Mouse (Mus musculus) C2C12 (cell line): ENCODE measurements at regions not wholly inside any gene's neighbourhood (a gene's known extent, or its start where the extent isn't known, plus 50 kb on each side); places are given as distances from the start of the nearest gene placed in this dataset.
A peak's percentile ranks its signal among the peaks of the same experiment; 100 is the strongest.

Experiments
- H3K27me3 ChIP-seq: one replicate; pipeline ENCODE4 v1.6.1; 2011; ENCODE audit not compliant: control insufficient read depth, insufficient read depth, insufficient read length
- H3K36me3 ChIP-seq: one replicate; pipeline ENCODE4 v1.6.1; 2011; ENCODE audit not compliant: control insufficient read depth, insufficient read depth
- H3K4me3 ChIP-seq: one replicate; pipeline ENCODE4 v1.5.1; 2011; ENCODE audit warnings: mild to moderate bottlenecking, control low read depth; ENCODE audit not compliant: poor library complexity, insufficient read depth, severe bottlenecking
- H3K79me2 ChIP-seq: one replicate; pipeline ENCODE4 v1.6.1; 2011; ENCODE audit not compliant: control insufficient read depth, insufficient read depth
- H3K79me3 ChIP-seq: one replicate; pipeline ENCODE4 v1.6.1; 2011; ENCODE audit warnings: low read depth, control low read depth
- H3ac ChIP-seq: one replicate; pipeline ENCODE3; 2011; ENCODE audit warnings: low read depth; ENCODE audit not compliant: control insufficient read depth, insufficient read length
- CEBPB ChIP-seq: IDR thresholded peaks from one replicate; pipeline ENCODE4 v1.6.1; 2011; ENCODE audit warnings: low read depth, mild to moderate bottlenecking, control low read depth, moderate library complexity
- CTCF ChIP-seq: IDR thresholded peaks from one replicate; pipeline ENCODE4 v1.5.1; 2011; ENCODE audit not compliant: control insufficient read depth, insufficient read depth, insufficient read length
- FOSL1 ChIP-seq: IDR thresholded peaks from one replicate; pipeline ENCODE4 v1.8.0; 2011; ENCODE audit warnings: mild to moderate bottlenecking, low read length; ENCODE audit not compliant: poor library complexity, insufficient read depth, severe bottlenecking
- MAX ChIP-seq: IDR thresholded peaks from one replicate; pipeline ENCODE4 v1.6.1; 2011; ENCODE audit warnings: mild to moderate bottlenecking, control low read depth
- MYOD1 ChIP-seq: IDR thresholded peaks from one replicate; pipeline ENCODE4 v1.6.1; 2011; ENCODE audit warnings: low read depth; ENCODE audit not compliant: control insufficient read depth, insufficient read length
- MYOG ChIP-seq: IDR thresholded peaks from one replicate; pipeline ENCODE4 v1.6.1; 2011; ENCODE audit not compliant: control insufficient read depth, insufficient read length; ENCODE audit errors: extremely low read depth
- USF1 ChIP-seq: IDR thresholded peaks from one replicate; pipeline ENCODE4 v1.6.1; 2011; ENCODE audit warnings: low read depth, mild to moderate bottlenecking, control low read depth, moderate library complexity

- H3K36me3 ChIP-seq: no peaks in the 10 kb centered on the region
- no peak overlapping the region for H3K4me3 ChIP-seq
- H3K79me3 ChIP-seq: no peaks in the 10 kb centered on the region
- TF ChIP-seq CTCF (no peak), USF1 (no peak), MYOG (no peak), MAX (no peak), MYOD1 (no peak), CEBPB (no peak), FOSL1 (no peak)
- H3ac ChIP-seq: no peak overlapping the region
- no peaks in the 10 kb centered on the region for H3K27me3 ChIP-seq
- no peaks in the 10 kb centered on the region for H3K79me2 ChIP-seq
These were observed 352.6 kb upstream of the Slitrk1 start for GRCm38 (mm10) chr14:109266521-109266920.

- Histone ChIP-seq H3K4me3 (no peak overlapping the region), H3K27me3 (no peaks in the 10 kb centered on the region), H3K79me2 (no peaks in the 10 kb centered on the region), H3K79me3 (no peaks in the 10 kb centered on the region), H3K36me3 (no peaks in the 10 kb centered on the region), H3ac (no peak overlapping the region)
- TF ChIP-seq MYOG: no peak
- TF ChIP-seq MAX: no peak
- no peak for TF ChIP-seq CTCF
- TF ChIP-seq FOSL1: no peak
- no peak for TF ChIP-seq CEBPB
- no peak for TF ChIP-seq MYOD1
- no peak for TF ChIP-seq USF1
These were observed 348.0 kb upstream of the Slitrk1 start for GRCm38 (mm10) chr14:109261990-109262389.

DNA sequence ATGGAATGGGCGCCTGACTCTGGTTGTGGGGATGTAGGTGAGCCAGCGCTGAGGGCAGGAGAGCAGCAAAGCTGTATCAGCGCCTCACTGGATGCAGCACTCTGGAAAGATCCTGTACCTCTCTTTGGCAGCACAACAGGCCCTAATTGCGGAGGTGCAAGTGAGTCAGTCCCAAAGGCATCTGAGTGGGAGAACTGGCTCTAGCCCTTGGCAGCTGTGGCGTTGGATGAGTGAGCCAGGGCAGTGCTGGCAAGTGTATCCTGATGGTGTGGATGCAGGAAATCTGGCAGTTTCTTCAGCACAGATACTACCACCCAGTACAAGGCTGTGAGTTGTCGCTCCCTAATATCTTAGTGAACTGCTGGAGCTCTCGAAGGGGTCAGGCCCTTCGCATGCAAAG is 300.9 kb upstream of the Slitrk1 start:
- Histone ChIP-seq H3K27me3 (no peaks in the 10 kb centered on the region), H3ac (no peak overlapping the region), H3K79me3 (no peaks in the 10 kb centered on the region), H3K79me2 (no peaks in the 10 kb centered on the region), H3K4me3 (no peak overlapping the region), H3K36me3 (no peaks in the 10 kb centered on the region)
- no peak for TF ChIP-seq MAX
- peak; percentile 69 for TF ChIP-seq MYOD1

- Histone ChIP-seq H3K36me3 (no peaks in the 10 kb centered on the region), H3ac (no peak overlapping the region), H3K27me3 (no peaks in the 10 kb centered on the region), H3K4me3 (no peak overlapping the region), H3K79me3 (no peaks in the 10 kb centered on the region), H3K79me2 (no peaks in the 10 kb centered on the region)
- TF ChIP-seq MAX: no peak
- TF ChIP-seq FOSL1: no peak
- no peak for TF ChIP-seq CTCF
- no peak for TF ChIP-seq CEBPB
- no peak for TF ChIP-seq USF1
- no peak for TF ChIP-seq MYOG
- TF ChIP-seq MYOD1: no peak
These were observed 266.1 kb upstream of the Slitrk1 start for GRCm38 (mm10) chr14:109180029-109180585.

DNA sequence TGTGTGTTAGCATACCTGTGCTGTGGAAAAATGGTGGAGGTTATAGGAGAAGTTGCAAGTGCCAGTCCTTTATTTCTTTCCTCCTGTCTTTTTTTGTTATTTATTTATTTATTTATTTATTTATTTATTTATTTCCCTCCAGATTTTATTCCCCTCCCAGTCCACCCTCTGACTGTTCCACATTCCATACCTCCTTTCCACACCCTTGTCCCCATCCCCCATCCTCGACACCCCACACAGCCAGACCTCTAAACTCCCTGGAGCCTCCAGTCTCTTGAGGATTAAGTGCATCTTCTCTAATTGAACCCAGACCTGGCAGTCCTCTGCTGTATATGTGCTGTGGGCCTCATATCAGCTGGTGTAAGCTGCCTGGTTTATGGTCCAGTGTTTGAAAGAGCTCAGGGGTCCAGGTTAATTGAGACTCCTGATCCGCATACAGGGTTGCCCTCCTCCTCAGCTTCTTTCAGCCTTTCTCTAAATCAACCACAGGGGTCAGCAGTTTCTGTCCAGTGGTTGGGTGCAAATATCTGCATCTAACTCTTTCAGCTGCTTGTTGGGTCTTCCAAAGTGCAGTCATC is 262.7 kb upstream of the Slitrk1 start:
- Histone ChIP-seq H3K27me3 (no peaks in the 10 kb centered on the region), H3K36me3 (no peaks in the 10 kb centered on the region), H3K79me2 (no peaks in the 10 kb centered on the region), H3K79me3 (no peaks in the 10 kb centered on the region), H3K4me3 (no peak overlapping the region), H3ac (no peak overlapping the region)
- TF ChIP-seq USF1: no peak
- no peak for TF ChIP-seq CTCF
- TF ChIP-seq MYOD1: no peak
- TF ChIP-seq CEBPB: no peak
- no peak for TF ChIP-seq MYOG
- no peak for TF ChIP-seq MAX
- no peak for TF ChIP-seq FOSL1

- TF ChIP-seq FOSL1 (no peak), USF1 (no peak), CTCF (no peak), MAX (no peak), MYOG (no peak), CEBPB (no peak)
- Histone ChIP-seq H3ac (no peak overlapping the region), H3K27me3 (no peaks in the 10 kb centered on the region), H3K36me3 (no peaks in the 10 kb centered on the region), H3K79me3 (no peaks in the 10 kb centered on the region), H3K4me3 (no peak overlapping the region), H3K79me2 (no peaks in the 10 kb centered on the region)
These were observed 261.9 kb upstream of the Slitrk1 start for GRCm38 (mm10) chr14:109175819-109176218.
